Mouse (Mus musculus): ENCODE results near the gene Ttll1.

DNA sequence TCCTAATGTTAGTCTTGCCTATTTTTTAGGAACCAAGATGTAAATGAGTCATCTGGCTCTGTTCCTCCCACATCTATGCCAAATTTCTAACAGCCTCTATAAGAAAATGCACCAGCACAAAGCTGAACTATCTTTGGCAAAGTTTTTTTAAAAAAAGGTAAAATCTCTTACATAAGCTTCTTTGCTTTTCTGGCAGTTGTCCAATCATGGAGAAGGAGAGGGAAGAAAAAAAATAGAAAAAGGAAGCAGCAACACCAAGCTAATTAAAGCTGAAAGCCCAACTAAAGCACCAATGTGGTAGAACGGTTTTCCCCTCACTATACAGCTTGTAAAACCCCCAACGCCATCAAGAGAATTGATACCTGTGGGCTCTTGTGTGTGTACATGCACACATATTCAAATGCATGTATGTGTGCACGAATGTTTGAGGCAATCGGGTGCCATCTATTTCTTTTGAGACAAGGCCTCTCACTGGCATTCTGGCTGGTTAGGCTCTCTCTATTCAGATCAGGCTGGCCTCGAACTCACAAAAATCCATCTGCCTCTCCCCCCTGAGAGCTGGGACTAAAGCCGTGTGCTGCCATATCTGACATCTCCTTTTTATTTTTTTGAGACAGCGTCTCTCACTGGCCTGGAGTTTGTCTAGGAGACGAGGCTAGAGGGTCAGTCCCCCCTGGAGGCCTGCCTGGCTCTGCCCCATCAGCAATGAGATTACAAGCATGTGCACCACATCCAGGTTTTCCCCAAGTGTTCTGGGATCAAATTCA, 75.2 kb downstream of the Ttll1 start:
- TF ChIP-seq GATA1 (IDR thresholded peaks at IDR 0.05; ENCODE audit: borderline replicate concordance, low read length) (no peak), CTCF (IDR thresholded peaks at IDR 0.05; ENCODE audit: low read depth, low read length) (no peak), TAL1 (conservative IDR thresholded peaks at IDR 0.05; ENCODE audit: low read depth, low read length) (no peak), POLR2AphosphoS5 (IDR thresholded peaks at IDR 0.05; ENCODE audit: insufficient replicate concordance, low read depth, low read length) (no peak)
